Mouse (Mus musculus) thymus, adult 2 months (tissue): ENCODE measurements around the gene Olfr229. TPM values are rescaled to one million over a fixed set of nuclear protein-coding genes. Genes with fewer than 3 reads are reported as not detected.
"Not testable (repeated sequence)": the region's sequence is repeated elsewhere in the genome, so short reads cannot be mapped to it uniquely, and the experiment has no call there.

Source experiments
- DNase-seq: peaks from one replicate; pipeline ENCODE4 v3.0.0; 2021
- H3K27ac ChIP-seq: fragments of 200-500 bp; 2 replicates; pipeline ENCODE4 v1.5.1; 2012; ENCODE audit warnings: low read length, control low read depth; ENCODE audit not compliant: control insufficient read depth, insufficient read depth
- H3K27me3 ChIP-seq: fragments of 200-500 bp; 2 replicates; pipeline ENCODE4 v1.6.1; 2012; ENCODE audit warnings: mild to moderate bottlenecking, low read length, moderate library complexity, mixed read lengths; ENCODE audit not compliant: control insufficient read depth, insufficient read depth
- H3K36me3 ChIP-seq: fragments of 200-500 bp; 2 replicates; pipeline ENCODE4 v1.6.1; 2012; ENCODE audit warnings: mild to moderate bottlenecking, low read length, moderate library complexity; ENCODE audit not compliant: control insufficient read depth, insufficient read depth
- H3K4me1 ChIP-seq: fragments of 200-500 bp; replicated peaks from 2 replicates; pipeline ENCODE4 v1.6.1; 2012; ENCODE audit warnings: low read length; ENCODE audit not compliant: control insufficient read depth, insufficient read depth
- H3K4me3 ChIP-seq: fragments of 200-500 bp; 2 replicates; pipeline ENCODE4 v1.5.1; 2012; ENCODE audit warnings: mild to moderate bottlenecking, low read length, control low read depth, moderate library complexity; ENCODE audit not compliant: control insufficient read depth, insufficient read depth
- CTCF ChIP-seq: fragments of 200-500 bp; IDR thresholded peaks from 2 replicates; pipeline ENCODE4 v1.5.1; 2012; ENCODE audit warnings: mild to moderate bottlenecking, control low read depth, low read length, moderate library complexity, borderline replicate concordance; ENCODE audit not compliant: control insufficient read depth, poor library complexity, insufficient read depth; ENCODE audit errors: extremely low read depth
- POLR2A ChIP-seq: fragments of 200-500 bp; IDR thresholded peaks from 2 replicates; pipeline ENCODE4 v1.6.1; 2012; ENCODE audit warnings: mild to moderate bottlenecking, low read length, control low read depth, moderate library complexity; ENCODE audit not compliant: control insufficient read depth, poor library complexity, insufficient read depth; ENCODE audit errors: extremely low read depth
- WGBS: fragments of 180-500 bp; shearing (Covaris S2); methylation state at CpG from one replicate; pipeline ENCODE4 v1.1.7; 2018; 5-methylcytosine and 5-hydroxymethylcytosine counted together
- polyA plus RNA-seq: library from polyadenylated mRNA; depleted of rRNA; stranded (reverse); fragments of >200 nt; gene quantifications from 2 replicates; pipeline ENCODE4 v1.2.3, GENCODE M21; 2012; rRNA removed

Olfr229 gene
- polyA plus RNA-seq: not detected in 2 replicates

- Histone ChIP-seq H3K36me3 (no peaks in the 10 kb centered on the region), H3K4me3 (no peak within 1 kb of the TSS), H3K4me1 (no peaks in the 10 kb centered on the region), H3K27ac (no peak within 1 kb of the TSS), H3K27me3 (no peaks in the 10 kb centered on the region)
- TF ChIP-seq CTCF: no peak
- TF ChIP-seq POLR2A: no peak
- 87% methylated on average over 2 of the region's 2 CpGs for WGBS
- no peak for DNase-seq
Observed at GRCm38 (mm10) chr9:39907036-39907435, at the start of gene Olfr229. Gene Olfr229, plus strand, starts transcription at chr9:39907336.

DNA sequence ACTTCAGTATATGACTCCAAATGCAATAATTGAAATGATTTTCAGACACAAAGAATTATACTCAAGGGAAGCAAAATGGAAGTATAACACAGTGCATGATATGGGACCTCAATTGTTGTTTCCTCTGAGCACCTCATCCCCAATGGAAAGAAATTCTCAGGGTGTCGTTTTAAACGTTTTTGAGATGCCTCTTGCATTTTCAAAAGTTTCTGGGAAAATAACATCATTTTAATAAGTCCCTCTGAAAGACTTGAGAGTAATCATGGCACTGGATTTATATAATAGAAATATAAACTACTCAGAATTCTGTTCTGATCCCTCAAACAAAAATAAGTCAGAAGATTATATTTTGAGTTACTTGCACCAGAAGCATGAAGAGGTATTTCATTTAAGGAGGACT is 41.0 kb upstream of the Olfr229 start, which contains the start of gene Olfr972:
Gene Olfr972, plus strand, starts transcription at position 301 of the 400 bp plus-strand sequence.
- DNase-seq: no peak
- Histone ChIP-seq H3K4me3 (no peak within 1 kb of the TSS), H3K27ac (no peak within 1 kb of the TSS), H3K36me3 (no peaks in the 10 kb centered on the region), H3K4me1 (no peaks in the 10 kb centered on the region), H3K27me3 (no peaks in the 10 kb centered on the region)
- WGBS: 82% methylated on average over 2 of the region's 2 CpGs
- no peak for TF ChIP-seq CTCF
- no peak for TF ChIP-seq POLR2A

- H3K27ac ChIP-seq, H3K27me3 ChIP-seq, H3K36me3 ChIP-seq, H3K4me3 ChIP-seq, H3K4me1 ChIP-seq, DNase-seq: not testable (repeated sequence)
- 92% methylated on average over 1 of the region's 1 CpGs for whole genome bisulfite sequencing
Observed at GRCm38 (mm10) chr9:39871986-39872385, 35.1 kb upstream of the Olfr229 start.

DNA sequence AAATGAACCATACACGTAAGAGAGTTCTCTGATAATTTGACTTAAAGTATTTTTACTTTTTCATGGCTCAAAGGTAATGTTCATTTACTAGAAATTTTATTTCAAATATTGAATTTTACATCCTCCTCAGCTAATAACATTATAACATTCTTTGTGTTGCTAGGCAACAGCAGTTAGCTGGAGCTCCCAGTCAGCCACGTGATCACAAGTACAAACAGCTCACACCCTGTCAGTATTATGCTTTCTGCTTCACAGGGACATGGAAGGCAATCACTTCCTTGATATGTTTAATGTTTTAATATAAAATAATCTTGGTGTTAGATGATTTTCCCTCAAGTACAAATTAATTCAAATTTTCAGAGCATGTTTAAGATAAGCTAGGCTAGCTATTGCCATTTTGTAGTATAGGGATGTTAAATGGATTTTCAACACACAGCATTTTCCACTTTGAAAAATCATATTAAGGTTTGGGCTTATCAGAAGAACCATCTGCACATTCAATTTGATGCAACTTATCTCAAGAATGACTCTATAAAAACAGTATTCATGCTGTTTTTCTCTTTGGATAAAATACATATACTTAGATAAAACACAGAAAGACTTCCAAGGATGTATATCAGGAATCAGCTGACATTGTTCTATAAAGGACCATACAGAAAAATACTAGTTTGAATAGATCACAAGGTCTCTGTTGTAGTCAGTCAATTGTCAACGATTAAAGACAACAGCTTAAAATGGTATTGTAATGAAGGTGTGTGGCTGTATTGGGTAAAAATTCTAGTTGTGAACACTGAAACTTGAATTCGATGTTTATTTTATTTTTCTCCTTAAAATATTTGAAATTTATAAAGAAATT is 29.4 kb upstream of the Olfr229 start:
- not testable (repeated sequence) for H3K27ac ChIP-seq, H3K36me3 ChIP-seq, H3K27me3 ChIP-seq, H3K4me1 ChIP-seq, DNase-seq, H3K4me3 ChIP-seq
- WGBS: no CpG with 5 or more reads among the region's 4 CpGs

GRCm38 (mm10) chr9:39905106-39905505 is 2.0 kb upstream of the Olfr229 start:
- no peaks in the 10 kb centered on the region for H3K36me3 ChIP-seq
- H3K4me1 ChIP-seq: no peaks in the 10 kb centered on the region
- WGBS: 6% methylated on average over 6 of the region's 6 CpGs
- TF ChIP-seq CTCF: no peak
- TF ChIP-seq POLR2A: no peak
- H3K4me3 ChIP-seq: no peak overlapping the region
- no peak for DNase-seq
- H3K27ac ChIP-seq: no peak overlapping the region
- no peaks in the 10 kb centered on the region for H3K27me3 ChIP-seq

GRCm38 (mm10) chr9:39909939-39910338 is 2.8 kb downstream of the Olfr229 start:
- H3K36me3 ChIP-seq: no peaks in the 10 kb centered on the region
- WGBS: 53% methylated on average over 3 of the region's 3 CpGs
- TF ChIP-seq POLR2A (no peak), CTCF (no peak)
- no peak overlapping the region for H3K27ac ChIP-seq
- H3K27me3 ChIP-seq: no peaks in the 10 kb centered on the region
- no peaks in the 10 kb centered on the region for H3K4me1 ChIP-seq
- H3K4me3 ChIP-seq: no peak overlapping the region
- no peak for DNase-seq

DNA sequence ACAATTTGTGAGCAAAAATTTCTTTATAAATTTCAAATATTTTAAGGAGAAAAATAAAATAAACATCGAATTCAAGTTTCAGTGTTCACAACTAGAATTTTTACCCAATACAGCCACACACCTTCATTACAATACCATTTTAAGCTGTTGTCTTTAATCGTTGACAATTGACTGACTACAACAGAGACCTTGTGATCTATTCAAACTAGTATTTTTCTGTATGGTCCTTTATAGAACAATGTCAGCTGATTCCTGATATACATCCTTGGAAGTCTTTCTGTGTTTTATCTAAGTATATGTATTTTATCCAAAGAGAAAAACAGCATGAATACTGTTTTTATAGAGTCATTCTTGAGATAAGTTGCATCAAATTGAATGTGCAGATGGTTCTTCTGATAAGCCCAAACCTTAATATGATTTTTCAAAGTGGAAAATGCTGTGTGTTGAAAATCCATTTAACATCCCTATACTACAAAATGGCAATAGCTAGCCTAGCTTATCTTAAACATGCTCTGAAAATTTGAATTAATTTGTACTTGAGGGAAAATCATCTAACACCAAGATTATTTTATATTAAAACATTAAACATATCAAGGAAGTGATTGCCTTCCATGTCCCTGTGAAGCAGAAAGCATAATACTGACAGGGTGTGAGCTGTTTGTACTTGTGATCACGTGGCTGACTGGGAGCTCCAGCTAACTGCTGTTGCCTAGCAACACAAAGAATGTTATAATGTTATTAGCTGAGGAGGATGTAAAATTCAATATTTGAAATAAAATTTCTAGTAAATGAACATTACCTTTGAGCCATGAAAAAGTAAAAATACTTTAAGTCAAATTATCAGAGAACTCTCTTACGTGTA is 21.1 kb downstream of the Olfr229 start:
- H3K27ac ChIP-seq, H3K36me3 ChIP-seq, H3K27me3 ChIP-seq, H3K4me1 ChIP-seq, H3K4me3 ChIP-seq, DNase-seq: not testable (repeated sequence)
- no CpG with 5 or more reads among the region's 4 CpGs for WGBS

DNA sequence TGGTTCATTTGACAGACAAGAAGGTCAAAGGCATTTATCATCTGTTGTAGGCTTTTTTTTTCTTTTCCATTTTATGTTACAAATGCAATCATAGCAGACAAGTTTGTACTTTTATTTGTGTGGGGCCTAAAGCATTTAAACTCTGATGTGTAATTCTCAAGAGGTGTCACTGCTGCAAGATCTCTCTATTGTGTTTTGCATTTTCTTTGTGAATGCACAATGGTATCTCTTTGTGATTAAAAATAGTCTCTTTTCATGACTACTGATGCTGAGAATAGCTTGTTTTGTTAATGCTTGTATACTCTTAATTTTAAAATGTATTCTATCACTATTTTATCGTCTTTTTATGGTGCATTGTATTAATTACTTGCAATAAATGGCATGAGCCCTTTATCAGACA is 21.7 kb downstream of the Olfr229 start:
- H3K4me3 ChIP-seq, DNase-seq, H3K4me1 ChIP-seq, H3K36me3 ChIP-seq, H3K27ac ChIP-seq, H3K27me3 ChIP-seq: not testable (repeated sequence)
- WGBS: 79% methylated on average over 1 of the region's 1 CpGs
